Mouse (Mus musculus): ENCODE data around the gene Fam84a.

Gene Fam84a

GRCm38 (mm10) chr12:14151921-14152320 lies at the start of gene Fam84a:
TSS of gene Fam84a (minus strand) at chr12:14152054.
- DNase-seq (ENCODE audit: low read depth in 2 of 2, low spot score in 2 of 2): no peak

DNA sequence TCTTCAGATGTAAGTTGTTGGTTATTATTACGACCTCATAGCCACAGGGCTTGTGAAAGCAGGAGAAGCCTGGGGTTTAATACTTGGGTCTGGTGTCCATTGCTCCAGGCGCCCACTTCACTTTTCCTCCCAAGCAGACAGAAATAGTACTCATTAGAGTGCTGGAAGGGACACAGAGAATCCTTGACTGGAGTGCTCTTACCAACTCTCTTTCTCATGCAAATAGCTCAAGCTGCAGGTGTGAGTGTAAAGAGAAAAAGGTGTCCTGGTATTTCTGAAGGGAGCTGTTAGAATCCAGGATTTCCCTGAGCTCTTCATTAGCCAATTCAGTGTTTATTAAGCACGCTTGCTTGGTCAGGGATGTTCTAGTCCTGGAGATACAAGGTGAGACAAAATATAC lies 43.6 kb upstream of the Fam84a start:
- DNase-seq (ENCODE audit: low read depth in 2 of 2, low spot score in 2 of 2): no peak

DNA sequence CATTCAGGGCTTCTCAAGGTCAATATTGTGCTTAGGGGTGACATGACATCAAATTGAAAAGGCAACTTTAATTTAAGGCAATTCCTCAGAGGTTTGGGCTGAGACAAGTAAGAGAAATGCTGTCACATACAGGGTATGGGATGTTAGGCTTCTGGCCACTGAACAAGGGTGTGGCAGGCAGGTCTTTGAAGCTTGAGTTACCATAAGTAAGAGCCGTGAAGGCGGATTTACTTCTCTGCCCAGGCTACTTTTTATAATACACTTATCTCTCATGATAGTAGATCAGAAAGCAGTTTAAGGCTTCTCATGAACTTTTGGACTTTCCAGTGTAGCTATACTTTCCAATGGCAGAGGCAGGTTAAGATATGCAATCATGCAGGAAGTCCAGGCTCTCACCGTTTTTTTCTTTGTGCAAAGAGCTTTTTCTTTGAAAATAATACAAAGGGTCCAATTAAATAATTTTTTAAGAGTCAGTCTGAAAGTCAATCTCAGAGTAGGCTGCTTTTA lies 34.9 kb upstream of the Fam84a start:
- no peak for DNase-seq (ENCODE audit: low read depth in 2 of 2, low spot score in 2 of 2)

- no peak for DNase-seq (ENCODE audit: low read depth in 2 of 2, low spot score in 2 of 2)
These were observed 13.9 kb upstream of the Fam84a start for GRCm38 (mm10) chr12:14165713-14166112.

DNA sequence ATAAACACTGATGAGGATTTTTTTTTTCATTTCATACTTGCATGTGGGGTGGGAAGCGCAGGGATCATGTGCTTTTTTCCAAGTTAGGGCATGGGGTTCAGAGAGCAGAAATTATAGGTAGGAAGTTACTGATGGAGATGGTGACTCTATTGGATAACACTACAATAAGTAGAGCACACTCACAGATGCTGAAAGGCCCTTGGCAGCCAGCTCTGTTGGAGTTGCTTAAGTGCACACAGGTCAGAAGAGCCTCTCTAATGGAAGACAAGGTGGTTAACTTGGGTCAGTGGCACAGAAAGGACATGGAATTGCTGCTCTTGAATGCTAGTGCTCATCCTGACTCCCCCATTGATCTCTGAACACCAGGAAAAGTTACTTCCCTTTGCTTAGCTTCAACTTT lies 13.1 kb upstream of the Fam84a start:
- no peak for DNase-seq (ENCODE audit: low read depth in 2 of 2, low spot score in 2 of 2)

DNA sequence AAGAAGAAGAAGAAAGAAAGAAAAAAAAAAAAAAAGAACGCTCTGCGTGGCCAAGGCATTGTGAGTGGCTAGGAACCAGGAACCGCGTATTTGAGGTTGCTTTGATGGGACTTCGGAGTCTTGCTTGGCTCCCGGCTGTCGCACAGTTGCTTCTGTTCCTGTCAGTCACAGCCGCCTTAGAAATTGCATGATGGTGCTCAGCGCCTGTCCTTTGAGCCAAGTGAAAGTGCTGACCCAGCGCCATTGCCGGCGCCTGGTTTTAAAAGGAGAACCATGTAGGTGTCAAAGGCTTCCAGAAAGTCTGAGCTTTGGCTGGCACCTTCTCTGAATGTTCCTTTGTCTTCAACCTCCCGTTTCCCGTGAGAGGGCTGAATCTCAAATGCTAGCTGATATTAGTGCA lies 572 bp upstream of the Fam84a start:
- no peak for DNase-seq (ENCODE audit: low read depth in 2 of 2, low spot score in 2 of 2)

GRCm38 (mm10) chr12:14150936-14151631 lies 770 bp downstream of the Fam84a start:
- no peak for DNase-seq (ENCODE audit: low read depth in 2 of 2, low spot score in 2 of 2)

DNA sequence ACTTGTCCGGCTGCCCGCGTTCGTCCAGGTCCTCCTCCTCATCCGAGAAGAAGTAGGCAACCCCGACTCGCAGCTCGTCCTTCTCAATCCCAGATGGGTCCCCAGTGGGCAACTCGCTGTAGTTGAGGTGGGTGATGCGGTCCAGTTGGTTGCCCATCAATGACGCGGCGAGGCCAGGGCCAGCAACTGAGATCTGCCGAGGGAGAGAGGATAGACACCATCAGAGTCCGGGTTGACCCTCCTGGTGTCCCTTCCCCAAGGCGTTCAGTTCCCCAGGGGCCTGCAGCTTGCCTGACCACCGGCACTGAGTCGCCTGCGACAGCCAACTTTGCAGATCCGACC lies 1.3 kb downstream of the Fam84a start:
- DNase-seq (ENCODE audit: low read depth in 2 of 2, low spot score in 2 of 2): no peak

- no peak for DNase-seq (ENCODE audit: low read depth in 2 of 2, low spot score in 2 of 2)
These were observed 1.8 kb downstream of the Fam84a start for GRCm38 (mm10) chr12:14149843-14150567.

GRCm38 (mm10) chr12:14149022-14149842 lies 2.6 kb downstream of the Fam84a start:
- DNase-seq (ENCODE audit: low read depth in 2 of 2, low spot score in 2 of 2): no peak

GRCm38 (mm10) chr12:14137046-14137445 lies 14.8 kb downstream of the Fam84a start:
- DNase-seq (ENCODE audit: low read depth in 2 of 2, low spot score in 2 of 2): no peak

DNA sequence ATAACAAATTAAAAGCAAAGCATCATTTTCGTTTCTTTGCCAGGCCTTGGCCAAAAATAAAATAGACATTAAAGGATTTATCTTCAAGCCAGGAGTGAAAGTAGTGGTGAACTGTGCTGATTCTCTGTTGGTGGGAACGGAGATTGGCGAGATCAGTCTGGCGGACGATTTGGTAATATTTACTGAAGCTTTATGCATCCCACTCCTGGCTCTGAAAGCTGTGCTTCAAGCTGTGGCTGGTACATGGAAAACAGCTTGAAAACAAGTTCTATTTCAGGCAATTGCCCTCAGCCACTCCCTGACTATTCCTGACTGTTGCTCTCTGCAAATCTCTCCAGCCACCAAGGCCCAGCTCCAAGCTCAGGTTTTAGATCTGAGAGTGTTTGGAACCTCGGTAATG lies 37.1 kb downstream of the Fam84a start:
- DNase-seq (ENCODE audit: low read depth in 2 of 2, low spot score in 2 of 2): no peak

GRCm38 (mm10) chr12:14096944-14097343 lies 54.9 kb downstream of the Fam84a start:
- DNase-seq (ENCODE audit: low read depth in 2 of 2, low spot score in 2 of 2): no peak

All from CD8-positive naive resting alpha-beta T cell, adult 2 months (primary cell).